Mouse (Mus musculus) bone marrow, adult 2 months (tissue): Measurements from ENCODE around the gene Stra8.

Experiments
- CTCF ChIP-seq: fragments of 200-500 bp; IDR thresholded peaks from 2 replicates; pipeline ENCODE4 v1.5.1; 2011; ENCODE audit warnings: low read length, control low read depth; ENCODE audit not compliant: control insufficient read depth, insufficient read depth
- POLR2A ChIP-seq: fragments of 200-500 bp; IDR thresholded peaks from 2 replicates; pipeline ENCODE4 v1.6.1; 2011; ENCODE audit warnings: low read depth, mild to moderate bottlenecking, control low read depth, low read length, borderline replicate concordance; ENCODE audit not compliant: control insufficient read depth

GRCm38 (mm10) chr6:34906661-34907060 lies 13.3 kb upstream of the Stra8 start:
- TF ChIP-seq POLR2A (no peak), CTCF (no peak)
